Mouse (Mus musculus) CD4-positive, CD25-positive, alpha-beta regulatory T cell, adult 2 months (primary cell): Measurements from ENCODE around the gene Fos.
A peak's percentile ranks its signal among the peaks of the same experiment; 100 is the strongest.

Experiments used
- DNase-seq: peaks from one replicate; pipeline ENCODE4 v3.0.0-alpha.2; 2012; ENCODE audit warnings: low read depth, low spot score

The Fos gene

DNA sequence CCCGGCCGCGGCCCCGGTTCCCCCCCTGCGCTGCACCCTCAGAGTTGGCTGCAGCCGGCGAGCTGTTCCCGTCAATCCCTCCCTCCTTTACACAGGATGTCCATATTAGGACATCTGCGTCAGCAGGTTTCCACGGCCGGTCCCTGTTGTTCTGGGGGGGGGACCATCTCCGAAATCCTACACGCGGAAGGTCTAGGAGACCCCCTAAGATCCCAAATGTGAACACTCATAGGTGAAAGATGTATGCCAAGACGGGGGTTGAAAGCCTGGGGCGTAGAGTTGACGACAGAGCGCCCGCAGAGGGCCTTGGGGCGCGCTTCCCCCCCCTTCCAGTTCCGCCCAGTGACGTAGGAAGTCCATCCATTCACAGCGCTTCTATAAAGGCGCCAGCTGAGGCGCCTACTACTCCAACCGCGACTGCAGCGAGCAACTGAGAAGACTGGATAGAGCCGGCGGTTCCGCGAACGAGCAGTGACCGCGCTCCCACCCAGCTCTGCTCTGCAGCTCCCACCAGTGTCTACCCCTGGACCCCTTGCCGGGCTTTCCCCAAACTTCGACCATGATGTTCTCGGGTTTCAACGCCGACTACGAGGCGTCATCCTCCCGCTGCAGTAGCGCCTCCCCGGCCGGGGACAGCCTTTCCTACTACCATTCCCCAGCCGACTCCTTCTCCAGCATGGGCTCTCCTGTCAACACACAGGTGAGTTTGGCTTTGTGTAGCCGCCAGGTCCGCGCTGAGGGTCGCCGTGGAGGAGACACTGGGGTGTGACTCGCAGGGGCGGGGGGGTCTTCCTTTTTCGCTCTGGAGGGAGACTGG lies at the start of gene Fos:
TSS of gene Fos (plus strand) at position 410 of the 817 bp plus-strand sequence.
- DNase-seq: peak; percentile 95

DNA sequence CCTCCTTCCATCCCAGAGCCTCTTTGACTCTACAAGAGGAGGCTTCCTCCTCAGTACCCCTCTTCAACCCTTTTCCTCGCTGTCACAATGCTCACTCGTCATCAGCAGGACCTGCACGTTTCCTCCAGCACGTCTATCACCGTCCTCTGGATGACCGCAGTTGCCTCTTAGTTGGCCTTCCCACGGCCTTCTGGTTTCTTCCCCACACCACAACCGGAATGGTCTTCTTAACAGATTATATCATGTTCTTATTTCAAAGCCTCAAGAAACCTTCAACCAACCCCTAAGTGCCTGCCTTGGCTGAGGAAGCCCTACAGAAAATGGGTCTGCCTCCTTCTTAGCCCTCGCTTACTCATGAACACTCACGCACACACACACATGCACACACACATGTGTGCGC lies 48.0 kb upstream of the Fos start:
- no peak for DNase-seq

DNA sequence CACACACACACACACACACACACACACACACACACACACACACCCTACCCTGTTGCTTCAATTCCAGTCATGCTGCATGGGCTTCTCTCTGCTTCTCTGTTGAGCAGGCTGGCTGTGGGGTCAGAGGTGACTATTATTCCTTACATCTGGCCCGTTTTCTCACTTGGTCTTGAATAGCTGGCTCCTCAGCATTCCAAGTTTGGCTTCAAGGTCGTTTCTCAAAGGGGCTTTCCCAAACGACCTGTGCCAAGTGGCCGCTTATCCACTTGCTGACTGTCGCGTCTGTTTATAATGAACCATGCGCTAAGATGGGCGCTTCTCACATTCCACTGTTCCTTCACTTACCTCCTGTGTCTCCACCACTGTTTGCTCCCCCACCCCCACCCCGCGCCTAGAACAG lies 47.6 kb upstream of the Fos start:
- DNase-seq: no peak

DNA sequence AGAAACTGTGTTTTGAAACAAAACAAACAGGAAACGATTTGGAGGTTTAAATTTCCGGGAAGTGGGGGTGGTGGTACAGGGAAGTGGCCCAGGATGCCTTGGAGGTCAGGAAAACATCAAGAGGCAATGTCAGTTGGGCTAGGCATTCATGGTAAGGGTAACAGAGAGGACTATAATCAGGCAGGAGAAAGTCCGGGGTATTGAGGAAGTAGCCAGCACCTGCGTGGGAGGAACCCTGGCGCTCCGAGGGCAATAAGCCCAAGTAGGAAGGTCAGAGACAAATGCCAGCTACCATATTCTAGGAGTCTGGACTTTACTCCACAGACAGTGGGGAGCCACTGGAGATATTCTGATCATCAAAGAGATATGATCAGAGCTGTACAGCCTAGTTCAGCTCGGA lies 45.9 kb upstream of the Fos start:
- DNase-seq: peak; percentile 26

DNA sequence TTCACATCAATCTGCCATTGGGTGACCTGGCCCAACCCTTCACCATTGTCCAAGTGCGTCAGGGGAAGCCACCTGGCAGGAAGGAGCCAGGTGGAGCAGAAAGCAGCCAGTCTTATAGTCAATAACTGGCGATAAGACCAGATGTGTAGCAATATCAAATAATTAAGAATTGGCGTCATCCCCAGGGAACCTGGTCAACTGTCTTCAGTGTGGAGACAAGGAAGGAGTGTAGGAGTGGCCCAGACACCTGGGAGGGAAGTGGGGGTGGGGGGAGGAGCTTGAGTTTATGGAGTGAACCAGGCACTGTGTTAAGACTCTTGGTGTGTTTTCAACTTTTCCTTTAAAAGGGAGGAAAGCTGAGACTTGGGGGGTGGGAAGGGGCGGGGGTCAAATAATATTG lies 43.7 kb upstream of the Fos start:
- peak; percentile 32 for DNase-seq

DNA sequence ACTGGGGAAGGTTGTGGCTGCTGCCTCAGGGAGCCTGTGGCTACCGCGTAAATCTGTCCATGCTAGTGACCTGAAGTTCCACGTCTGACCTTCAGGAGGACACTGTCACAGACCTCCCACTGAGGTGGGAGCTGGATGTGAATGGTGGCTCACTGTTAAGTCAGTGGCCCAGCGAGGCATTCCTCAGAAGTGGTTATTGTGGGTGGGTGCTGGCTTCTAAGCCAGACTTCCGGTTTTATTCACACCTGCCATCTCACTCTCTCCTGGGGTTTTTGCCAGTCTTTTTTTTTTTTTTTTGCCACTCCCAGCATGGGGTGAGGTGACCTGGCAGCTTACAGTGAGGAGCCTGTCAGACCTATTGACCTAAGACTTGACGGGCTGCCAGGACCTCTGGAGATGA lies 43.3 kb upstream of the Fos start:
- DNase-seq: peak; percentile 64

DNA sequence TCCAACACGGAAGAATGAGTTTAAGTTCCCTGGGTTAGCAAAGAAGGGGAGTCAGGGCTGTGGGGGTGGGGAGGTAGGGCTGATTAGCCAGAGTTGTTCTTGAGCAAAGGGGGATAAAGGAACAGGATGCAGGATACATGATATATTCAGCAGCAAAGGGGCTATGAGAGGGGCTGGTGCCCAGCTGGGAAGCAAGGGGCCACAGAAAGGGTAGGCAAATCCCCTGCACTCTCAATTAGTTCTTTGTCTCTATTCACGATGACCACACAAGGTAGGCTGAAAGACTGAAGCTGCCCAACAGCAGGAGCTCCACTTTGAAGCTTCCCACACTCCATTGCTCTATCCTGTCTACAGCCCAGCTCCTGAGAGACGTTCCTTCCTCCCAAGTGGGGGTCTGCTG lies 39.8 kb upstream of the Fos start:
- DNase-seq: no peak

DNA sequence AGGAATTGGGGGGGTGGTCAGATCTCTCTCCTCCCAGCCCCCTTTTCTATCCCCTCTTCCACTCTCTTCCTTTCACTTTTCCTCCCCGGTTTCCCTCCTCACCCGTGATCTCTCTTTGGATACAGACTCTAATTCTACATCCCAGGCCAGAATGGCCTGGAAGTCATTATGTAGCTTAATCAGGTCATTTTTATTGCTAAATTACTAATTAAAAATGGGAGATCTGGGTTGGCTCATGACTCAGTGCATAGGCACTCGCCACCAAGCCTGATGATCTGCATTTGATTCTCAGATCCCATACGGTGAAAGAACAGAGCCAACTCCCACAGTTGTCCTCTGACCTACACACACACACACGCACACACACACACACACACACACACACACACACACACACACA lies 39.2 kb upstream of the Fos start:
- DNase-seq: no peak

DNA sequence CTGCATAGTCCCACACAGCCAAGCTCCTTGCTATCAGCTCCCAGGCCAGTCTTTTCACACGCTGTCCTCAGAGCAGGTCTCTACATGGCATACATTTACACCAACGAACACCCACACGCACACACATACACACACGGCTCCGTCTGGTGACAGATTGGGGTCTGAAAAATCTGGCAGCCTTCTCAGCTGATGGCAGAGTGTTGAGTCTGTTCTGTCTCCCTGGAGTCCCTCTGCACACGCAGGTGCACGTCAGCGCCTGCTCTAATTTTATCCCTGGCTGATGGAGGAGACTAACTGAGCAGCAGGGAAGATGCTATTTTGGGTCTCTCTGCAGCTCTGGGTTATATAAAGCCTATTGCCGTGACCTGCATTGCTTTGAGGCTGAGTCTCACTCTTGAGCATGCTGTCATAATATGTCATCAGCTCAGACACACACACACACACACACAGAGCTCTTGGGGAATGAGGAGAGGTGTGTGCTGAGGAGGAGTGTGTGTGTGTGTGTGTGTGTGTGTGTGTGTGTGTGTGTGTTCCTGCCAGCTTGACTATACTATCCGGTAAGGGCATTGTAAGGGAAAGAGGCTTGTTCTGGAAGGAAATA lies 37.6 kb upstream of the Fos start:
- DNase-seq: no peak

DNA sequence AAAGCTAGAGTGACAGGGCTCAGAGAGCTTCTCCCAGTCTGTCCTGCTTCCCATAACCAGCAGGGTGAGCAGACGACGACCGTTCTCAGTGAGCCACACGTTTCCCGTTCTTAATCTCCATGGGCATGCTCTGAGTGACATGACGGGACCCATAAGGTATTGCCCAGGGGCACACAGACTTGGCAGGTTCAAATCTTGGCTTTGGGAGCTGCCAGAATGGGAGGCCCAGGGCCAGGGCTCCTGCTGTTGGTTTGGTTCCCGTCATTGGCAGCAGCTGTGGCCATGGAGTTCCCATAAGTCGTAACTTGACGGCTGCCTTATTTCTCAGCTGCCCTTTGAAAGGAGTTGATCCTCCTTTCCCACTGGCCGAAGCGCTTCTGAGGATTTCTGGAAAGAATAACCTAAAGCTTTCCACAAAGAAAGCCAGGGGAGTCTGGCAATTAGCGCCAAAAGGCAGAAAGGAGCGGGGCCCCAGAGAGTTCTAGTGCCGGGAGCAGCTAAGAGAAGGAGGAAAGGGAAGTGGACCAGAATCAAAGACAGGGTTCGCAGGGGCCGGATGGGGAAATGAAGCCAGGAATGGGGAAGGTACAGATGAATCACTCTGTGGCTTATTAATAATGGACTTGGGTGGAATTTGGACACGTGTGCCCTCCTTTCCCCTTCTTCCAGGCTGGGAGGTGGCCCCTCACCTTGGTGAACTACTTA lies 36.4 kb upstream of the Fos start:
- DNase-seq: no peak

DNA sequence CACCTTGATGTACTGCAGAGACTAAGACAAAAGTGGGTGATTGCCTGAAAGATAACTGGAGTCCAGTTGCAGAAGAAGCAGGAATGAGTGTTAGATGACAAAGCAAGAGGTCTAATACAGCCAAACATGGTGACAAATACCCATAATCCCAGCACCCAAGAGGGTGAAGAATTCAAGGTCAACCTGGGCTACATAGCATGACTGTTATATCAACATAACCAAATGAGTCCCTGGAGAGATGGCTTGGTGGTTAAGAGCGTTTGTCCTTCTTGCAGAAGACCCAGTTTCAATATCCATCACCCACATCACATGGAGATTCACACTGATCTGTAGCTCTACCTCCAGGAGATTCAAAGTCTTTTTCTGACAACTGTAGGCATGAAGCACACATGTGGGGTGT lies 30.2 kb upstream of the Fos start:
- DNase-seq: no peak

DNA sequence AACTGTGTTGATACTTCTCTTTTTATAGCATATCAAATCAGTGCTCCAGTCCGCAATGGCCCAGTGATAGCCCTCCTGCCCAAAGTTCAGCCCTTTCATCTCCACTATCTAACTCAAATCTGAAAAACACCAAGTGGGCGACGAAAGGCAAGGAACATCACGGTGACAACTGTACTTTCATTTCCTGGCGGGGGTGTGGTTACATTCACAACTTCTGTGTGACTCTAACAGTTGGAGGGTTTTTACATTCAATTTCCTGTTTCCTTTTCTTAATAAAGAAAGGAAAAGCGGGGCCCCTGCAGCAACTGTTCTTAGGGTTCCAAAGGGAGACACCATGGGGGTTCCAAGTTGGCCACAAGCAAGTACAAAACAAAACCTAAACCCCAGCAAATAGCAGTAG lies 29.0 kb upstream of the Fos start:
- peak; percentile 88 for DNase-seq

DNA sequence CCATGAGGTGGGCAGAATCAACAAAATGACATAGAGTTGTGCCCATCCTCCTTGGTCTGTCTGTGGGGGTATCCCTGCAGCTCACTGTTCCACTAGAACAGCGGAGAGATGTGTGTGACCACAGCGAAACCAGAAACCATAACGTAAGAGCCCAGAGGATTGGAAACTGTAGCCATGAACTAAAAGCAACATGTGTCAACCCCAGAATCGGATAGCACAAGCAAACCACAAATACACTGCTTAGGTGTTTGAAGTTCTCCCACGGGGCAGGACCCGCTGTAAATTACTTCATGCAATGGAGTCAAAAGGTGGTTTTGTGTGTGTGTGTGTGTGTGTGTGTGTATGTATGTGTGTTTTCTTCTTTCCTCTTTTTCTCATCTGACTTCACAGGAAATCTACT lies 26.7 kb upstream of the Fos start:
- peak; percentile 84 for DNase-seq

DNA sequence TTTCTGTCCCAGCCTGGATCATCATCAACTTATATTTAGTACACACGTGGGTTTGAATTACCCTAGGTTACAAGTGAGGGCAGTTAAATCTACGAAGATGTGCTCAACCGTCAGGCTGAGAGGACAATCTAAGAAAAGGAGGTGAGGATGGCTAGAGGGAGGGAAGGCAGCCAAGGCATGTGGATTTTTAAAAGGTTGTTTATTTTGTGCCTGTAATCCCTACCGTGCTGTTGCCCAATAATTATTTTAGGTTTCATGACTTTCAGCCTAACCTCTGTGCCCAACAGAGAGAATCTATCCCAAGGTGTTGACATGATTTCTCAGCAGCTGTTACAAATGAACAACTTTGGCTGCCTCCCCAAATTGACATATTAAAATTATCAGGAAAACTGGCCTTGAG lies 26.2 kb upstream of the Fos start:
- DNase-seq: no peak

DNA sequence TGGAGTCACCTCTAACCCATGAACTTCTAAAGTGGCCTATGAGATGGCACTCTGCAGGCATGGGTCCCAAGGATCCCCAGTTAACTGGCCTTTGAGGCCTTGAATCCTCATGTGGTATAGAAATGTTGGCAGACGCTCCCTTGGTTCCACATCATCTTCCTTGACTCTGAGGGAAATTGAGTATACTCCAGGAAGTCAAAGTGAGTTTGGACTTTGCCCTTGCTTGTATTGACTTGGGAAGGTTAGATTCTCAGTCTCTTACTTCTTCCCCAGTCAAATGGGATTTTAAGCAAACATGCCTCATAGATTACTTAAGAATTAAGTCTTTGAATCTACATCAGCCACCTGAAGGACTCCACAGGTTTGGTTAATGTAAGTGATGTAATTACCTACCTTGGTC lies 24.2 kb upstream of the Fos start:
- DNase-seq: no peak

DNA sequence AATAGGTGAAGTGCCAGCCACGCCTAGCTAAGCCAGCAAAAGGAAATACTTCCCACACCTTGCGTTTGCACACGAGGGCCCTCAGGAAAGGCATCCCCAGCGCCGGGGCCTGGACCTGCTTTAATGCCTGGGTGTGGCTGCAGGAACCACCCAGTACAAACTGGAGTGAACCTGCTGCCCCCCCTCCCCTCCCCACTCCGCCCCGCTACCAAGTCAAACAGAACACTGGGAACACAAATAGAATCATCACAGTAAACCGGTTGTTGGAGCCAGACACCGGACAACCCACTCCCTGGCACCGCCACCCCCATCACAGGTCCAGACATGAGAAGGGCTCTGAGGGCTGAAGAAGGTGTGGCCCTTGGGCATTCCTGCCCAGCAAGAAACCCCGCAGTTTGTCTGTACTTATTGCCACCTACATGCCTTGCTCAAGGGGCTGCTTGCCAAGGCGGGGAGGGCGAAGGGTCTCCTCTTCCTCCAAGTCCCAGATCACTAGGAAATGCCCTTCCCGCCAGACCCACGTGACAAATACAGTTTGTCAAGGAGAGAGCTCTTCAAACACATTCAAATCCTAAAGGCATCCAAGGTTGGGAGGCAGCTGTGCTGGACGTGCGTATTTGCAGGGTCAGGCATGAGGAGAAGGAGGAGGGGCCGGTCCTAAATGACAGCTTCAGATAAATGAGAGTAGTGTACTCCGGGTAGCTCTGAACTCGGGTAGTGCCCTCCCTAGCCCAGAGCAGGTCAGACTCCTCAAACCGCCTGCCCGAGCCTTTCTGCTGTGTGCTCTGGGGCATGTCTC lies 21.8 kb upstream of the Fos start:
- DNase-seq: no peak

DNA sequence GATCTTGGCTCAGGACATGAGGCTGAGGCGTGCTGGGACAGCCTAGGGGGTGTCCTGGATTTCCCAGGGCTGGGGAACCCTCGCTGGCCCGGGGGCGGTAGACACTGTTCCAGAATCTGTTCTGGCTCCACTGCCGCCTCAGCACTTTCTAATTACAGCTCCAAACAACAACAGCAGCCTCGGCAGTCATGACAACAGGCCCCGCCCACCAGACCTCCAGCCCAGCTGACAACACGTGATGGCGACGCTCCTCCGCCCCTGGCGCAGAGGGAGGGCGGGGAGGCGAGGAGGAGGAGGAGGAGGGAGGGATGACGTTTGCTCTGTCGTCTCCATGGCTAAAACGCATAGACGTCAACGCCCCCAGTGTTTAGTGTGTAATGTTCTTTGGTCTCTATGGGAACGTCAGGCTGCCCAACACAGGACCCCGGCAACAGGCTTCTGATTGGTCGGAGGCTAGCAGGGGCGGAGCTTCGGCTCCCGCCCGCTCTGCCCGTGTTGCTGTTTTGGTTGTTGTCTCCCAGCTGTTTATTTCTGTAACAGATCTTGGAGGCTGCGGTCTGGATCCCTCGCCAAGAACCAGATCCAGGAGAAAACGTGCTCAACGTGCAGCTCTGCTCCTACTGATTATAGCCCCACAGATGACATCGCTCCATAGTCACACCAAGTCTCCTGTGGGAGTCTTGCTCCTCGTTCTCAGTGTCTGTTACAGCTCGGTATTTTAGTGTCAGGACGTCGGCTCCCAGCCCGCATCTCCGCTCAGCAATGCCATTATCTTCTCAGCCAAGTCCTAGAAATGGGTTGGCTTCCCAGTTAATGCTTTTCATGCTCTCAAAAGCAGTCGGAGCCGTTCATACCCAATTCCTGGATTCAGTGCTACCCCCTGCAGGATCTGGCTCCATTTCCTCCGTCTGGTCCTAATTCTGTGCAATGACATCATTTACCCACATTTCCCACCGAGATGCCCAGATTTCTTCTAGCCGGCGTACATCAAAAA lies 18.3 kb upstream of the Fos start:
- peak; percentile 100 for DNase-seq

DNA sequence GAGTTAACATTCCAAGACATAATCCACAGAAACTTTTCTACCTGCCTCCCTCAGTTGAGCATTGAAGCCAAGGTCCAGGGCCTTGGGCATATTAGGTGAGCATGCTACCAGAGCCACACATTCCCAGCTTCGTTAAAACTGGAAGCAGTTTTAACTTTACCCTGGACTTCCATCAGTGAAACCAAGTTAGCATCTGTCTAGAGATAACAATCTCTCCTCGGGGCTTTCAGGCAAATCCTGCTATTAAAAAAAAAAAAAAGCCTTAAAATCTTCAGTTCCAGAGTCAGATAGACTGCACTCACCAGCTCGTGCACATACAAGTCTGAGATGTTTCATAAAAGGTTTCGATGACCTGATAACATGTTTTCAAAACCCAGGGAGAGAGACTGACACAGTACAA lies 17.4 kb upstream of the Fos start:
- DNase-seq: no peak

DNA sequence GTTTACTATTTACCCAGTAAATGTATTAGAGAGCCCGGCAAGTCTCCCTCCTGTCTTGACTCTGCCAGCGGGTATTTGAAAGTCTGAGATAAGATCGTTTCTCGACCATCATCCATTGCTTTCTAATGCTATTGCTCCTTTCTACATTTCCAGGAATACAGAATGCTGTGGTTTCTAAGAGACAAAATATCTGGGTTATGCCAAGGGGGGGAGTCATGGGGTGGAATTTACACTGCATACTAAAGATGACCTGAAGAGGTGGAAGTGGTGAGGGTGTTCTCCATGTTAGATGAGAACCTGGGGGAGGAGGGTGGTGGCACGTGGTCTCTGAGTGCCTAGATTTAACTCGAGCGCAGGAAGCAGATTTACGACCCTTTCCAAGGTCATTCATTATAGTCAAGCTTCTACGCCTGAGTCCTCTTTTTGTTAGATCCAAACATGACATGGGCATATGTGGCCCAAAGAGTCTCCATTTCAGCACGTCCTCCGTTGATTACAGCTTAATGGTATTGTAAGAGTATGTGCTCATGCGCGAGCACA lies 16.7 kb upstream of the Fos start:
- peak; percentile 48 for DNase-seq

DNA sequence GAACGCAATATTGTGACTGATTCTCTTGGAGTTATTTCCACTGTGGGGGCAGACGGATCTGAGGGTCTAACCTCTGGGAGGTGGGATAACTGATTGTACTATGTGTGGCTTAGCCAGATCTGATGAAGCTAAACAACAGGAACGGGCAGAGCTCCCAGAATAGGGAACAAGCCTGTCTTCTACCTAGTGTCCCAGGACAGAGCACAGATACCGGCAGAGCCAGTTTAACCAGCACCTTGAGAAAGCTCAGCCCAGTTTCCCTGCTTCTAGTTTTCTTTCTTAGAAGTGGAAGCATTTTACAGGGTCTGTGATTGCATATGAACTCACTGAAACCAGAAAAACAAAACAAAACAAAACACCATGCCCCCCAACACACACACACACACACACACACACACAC lies 13.9 kb upstream of the Fos start:
- no peak for DNase-seq
